Mouse (Mus musculus) embryonic fibroblast, embryonic 13.5 days (primary cell): ENCODE measurements around the gene Fam107b.

ENCODE experiments used
- CTCF ChIP-seq: IDR thresholded peaks from 2 replicates; pipeline ENCODE4 v1.5.1; 2011; ENCODE audit warnings: mild to moderate bottlenecking, control low read depth, low read length, moderate library complexity, borderline replicate concordance; ENCODE audit not compliant: insufficient read depth
- POLR2A ChIP-seq: IDR thresholded peaks from 2 replicates; pipeline ENCODE4 v1.6.1; 2011; ENCODE audit warnings: low read depth, mild to moderate bottlenecking, control low read depth, low read length, moderate library complexity

DNA sequence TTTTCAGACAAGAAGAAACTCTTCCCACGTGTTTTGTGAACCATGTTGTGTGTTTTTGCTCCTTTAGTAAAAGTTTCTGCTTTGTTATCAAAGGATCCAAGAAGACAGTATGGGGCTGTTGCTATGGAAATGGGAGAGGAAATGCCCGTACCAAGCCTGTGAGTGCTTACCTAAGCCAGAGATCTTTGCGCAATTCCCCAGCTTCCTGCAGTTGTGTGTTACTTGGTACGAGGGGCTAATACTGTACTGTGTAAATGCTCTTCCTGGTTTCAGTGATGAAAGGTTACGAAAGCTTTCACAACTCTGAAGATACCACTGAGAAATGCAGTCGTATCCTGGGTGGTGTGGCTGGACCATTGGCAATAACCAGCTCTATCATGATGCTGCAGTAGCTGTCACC lies 93.8 kb downstream of the Fam107b start:
- TF ChIP-seq CTCF: no peak
- no peak for TF ChIP-seq POLR2A
